Comparison of ENCODE assay signal across 1 mouse cellular context in the genomic region with DNA sequence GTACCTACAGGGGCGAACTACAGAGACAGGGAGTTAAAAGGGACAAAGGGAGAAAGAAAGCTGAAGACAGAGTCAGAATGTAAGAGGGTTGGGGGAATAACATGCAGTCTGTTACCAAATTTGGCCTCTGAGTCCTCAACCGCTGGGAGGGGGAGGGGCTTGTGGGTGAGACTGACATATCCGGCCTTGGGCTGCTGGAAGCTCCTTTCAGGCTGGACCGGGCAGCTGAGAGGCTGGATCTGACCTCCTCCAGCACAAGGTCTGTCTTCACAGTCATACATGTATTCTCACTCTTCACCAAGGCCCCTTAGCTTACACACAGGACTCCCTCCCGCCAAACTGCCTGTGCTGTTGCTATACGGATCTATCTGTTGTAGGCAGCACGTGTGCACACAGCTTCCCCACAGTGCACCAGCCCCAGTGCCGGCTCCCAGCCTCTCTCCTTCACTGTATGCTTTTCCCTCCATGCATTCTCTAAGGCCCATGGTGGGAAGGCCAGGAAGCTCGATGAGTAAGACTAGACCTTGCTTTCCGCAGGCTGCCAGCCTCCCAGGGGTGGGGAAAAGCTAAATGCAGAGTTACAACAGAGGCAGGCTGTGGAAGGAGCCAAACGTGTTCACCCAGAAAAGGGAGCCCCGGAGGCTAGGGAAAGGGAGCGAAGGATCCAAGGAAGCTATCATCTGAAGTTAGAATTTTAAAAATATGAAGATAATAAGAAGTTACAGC.
TF ChIP-seq lines count a peak whose summit lies in the region.

No protein-coding gene starts in this region.

TF ChIP-seq in ES-E14, 5 proteins besides CTCF, POLR2A, EP300 and RAD21:
- TF ChIP-seq ZC3H11A (IDR thresholded peaks at IDR 0.05; ENCODE audit: borderline replicate concordance, low read depth, low read length) (no peak), ZNF384 (IDR thresholded peaks at IDR 0.05; ENCODE audit: low read depth, low read length) (no peak), CHD2 (IDR thresholded peaks at IDR 0.05; ENCODE audit: low read depth, low read length) (no peak; the same call in 1 of the 2 replicates), MAFK (IDR thresholded peaks at IDR 0.05; ENCODE audit: insufficient read depth, low read depth, low read length) (no peak), HCFC1 (IDR thresholded peaks at IDR 0.05; ENCODE audit: borderline replicate concordance, insufficient read depth, low read length) (no peak)
TF ChIP-seq in ES-E14: peak in this region for 0.
